Mouse (Mus musculus): Measurements from ENCODE around the gene Olfml3.

The Olfml3 gene

GRCm38 (mm10) chr3:103737778-103738571 lies at the start of gene Olfml3:
Olfml3 (minus strand) TSS chr3:103738001.
- in situ Hi-C loops (cut with MboI, MseI): loop anchor here (5.0 kb wide), 1 partner anchor 346 kb away; no protein-coding TSS in a partner anchor

GRCm38 (mm10) chr3:103787225-103787624 lies 49.4 kb upstream of the Olfml3 start:
- in situ Hi-C loops (cut with MboI, MseI): no loop called here

- in situ Hi-C loops (cut with MboI, MseI): no loop called here
These were observed 45.2 kb upstream of the Olfml3 start for GRCm38 (mm10) chr3:103782844-103783609.

- in situ Hi-C loops (cut with MboI, MseI): no loop called here
These were observed 43.0 kb upstream of the Olfml3 start for GRCm38 (mm10) chr3:103780777-103781176.

GRCm38 (mm10) chr3:103780271-103780670 lies 42.5 kb upstream of the Olfml3 start:
- in situ Hi-C loops (cut with MboI, MseI): no loop called here

GRCm38 (mm10) chr3:103779183-103779582 lies 41.4 kb upstream of the Olfml3 start:
- in situ Hi-C loops (cut with MboI, MseI): no loop called here

- in situ Hi-C loops (cut with MboI, MseI): no loop called here
These were observed 40.9 kb upstream of the Olfml3 start for GRCm38 (mm10) chr3:103778660-103779059.

GRCm38 (mm10) chr3:103777940-103778339 lies 40.1 kb upstream of the Olfml3 start:
- in situ Hi-C loops (cut with MboI, MseI): no loop called here

GRCm38 (mm10) chr3:103774009-103774408 lies 36.2 kb upstream of the Olfml3 start:
- in situ Hi-C loops (cut with MboI, MseI): no loop called here

- in situ Hi-C loops (cut with MboI, MseI): no loop called here
These were observed 35.7 kb upstream of the Olfml3 start for GRCm38 (mm10) chr3:103773508-103773907.

GRCm38 (mm10) chr3:103772846-103773245 lies 35.0 kb upstream of the Olfml3 start:
- in situ Hi-C loops (cut with MboI, MseI): no loop called here

- in situ Hi-C loops (cut with MboI, MseI): no loop called here
These were observed 33.8 kb upstream of the Olfml3 start for GRCm38 (mm10) chr3:103771531-103772130.

GRCm38 (mm10) chr3:103766789-103767188 lies 29.0 kb upstream of the Olfml3 start:
- in situ Hi-C loops (cut with MboI, MseI): no loop called here

- in situ Hi-C loops (cut with MboI, MseI): no loop called here
These were observed 21.6 kb upstream of the Olfml3 start for GRCm38 (mm10) chr3:103759261-103759970.

GRCm38 (mm10) chr3:103758456-103758855 lies 20.7 kb upstream of the Olfml3 start:
- in situ Hi-C loops (cut with MboI, MseI): no loop called here

- in situ Hi-C loops (cut with MboI, MseI): no loop called here
These were observed 19.1 kb upstream of the Olfml3 start for GRCm38 (mm10) chr3:103756920-103757319.

GRCm38 (mm10) chr3:103755351-103755750 lies 17.6 kb upstream of the Olfml3 start:
- in situ Hi-C loops (cut with MboI, MseI): no loop called here

- in situ Hi-C loops (cut with MboI, MseI): no loop called here
These were observed 13.8 kb upstream of the Olfml3 start for GRCm38 (mm10) chr3:103751558-103751957.

GRCm38 (mm10) chr3:103746711-103747110 lies 8.9 kb upstream of the Olfml3 start:
- in situ Hi-C loops (cut with MboI, MseI): no loop called here

GRCm38 (mm10) chr3:103745001-103745770 lies 7.4 kb upstream of the Olfml3 start:
- in situ Hi-C loops (cut with MboI, MseI): no loop called here

- in situ Hi-C loops (cut with MboI, MseI): no loop called here
These were observed 5.4 kb upstream of the Olfml3 start for GRCm38 (mm10) chr3:103743208-103743607.
